Mouse (Mus musculus): ENCODE data around the gene Rngtt.
"Not testable (repeated sequence)": the region's sequence is repeated elsewhere in the genome, so short reads cannot be mapped to it uniquely, and the experiment has no call there.

The Rngtt gene

DNA sequence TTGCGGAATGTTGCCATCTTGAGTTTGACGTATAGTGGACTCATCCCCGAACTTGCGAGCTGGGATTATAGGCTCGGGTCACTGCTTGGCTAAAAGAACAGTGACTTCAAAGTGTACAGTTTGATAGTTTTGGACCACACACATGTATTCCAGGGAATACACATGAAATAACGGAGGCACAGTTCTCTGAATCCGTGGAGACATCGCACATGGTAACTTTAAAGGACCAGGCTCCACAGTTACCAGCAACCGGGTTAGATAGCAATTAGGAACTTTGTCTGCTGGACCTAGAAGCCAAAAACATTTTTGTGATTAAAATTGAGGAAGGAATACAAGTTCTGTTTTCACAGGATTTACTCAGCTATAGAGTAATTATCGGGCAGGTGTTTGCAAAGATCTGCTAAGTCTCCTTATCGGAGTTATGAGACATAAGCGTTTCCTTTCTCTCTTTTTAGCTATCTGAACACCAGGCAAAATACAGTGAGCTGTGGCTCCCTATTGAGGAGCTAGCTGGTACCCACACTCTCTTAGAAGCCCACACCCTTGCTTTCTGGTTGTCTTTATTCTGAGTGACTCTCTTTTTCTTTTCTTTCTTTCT is 828 bp downstream of the Rngtt start:
- DNase-seq (ENCODE audit: low spot score) = no peak

- not testable (repeated sequence) for DNase-seq (ENCODE audit: low spot score)
These were observed 4.0 kb downstream of the Rngtt start for GRCm38 (mm10) chr4:33314150-33314549.

DNA sequence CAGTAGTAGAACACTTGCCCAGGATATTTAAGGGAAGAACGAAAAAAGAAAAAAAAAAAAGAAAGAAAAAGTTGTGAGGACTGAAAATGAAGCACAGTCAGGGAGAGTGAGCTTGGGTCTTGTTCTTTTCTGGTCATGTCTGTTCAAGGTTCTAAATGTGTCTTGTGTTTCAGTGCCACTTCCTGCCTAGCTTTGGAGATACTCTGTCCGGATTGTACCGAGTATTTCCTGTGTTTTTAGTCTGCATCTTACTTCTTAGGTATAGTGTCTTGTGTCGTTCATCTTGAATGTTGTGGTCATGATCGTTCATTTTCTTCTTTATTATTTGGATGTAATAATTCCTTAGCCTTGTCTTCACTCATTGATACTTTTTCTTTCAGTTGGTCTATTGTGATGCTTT is 5.7 kb downstream of the Rngtt start:
- no peak for DNase-seq (ENCODE audit: low spot score)

- no peak for DNase-seq (ENCODE audit: low spot score)
These were observed 21.0 kb downstream of the Rngtt start for GRCm38 (mm10) chr4:33331147-33331546.

DNA sequence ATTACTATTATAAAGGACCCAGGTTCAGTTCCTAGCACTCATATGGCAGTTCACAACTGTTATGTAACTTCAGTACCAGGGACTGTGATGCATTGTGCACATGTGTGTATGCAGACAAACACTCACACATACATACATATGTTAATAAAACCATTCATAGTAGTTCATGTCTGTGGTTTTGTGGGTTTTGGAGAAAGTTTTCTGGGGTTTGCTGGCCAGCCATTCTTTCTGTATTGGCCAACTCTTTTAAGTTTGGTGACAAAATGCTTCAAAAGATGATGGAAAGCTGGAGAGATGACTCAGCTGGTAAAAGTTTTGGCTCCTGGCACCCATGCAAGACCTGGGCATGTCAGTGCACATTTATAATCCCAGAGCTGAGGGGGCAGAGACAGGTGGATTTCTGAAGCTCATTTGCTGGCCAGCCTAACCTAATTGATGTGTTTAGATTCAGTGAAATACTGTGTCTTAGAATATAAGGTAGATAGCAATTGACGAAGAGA is 22.9 kb downstream of the Rngtt start:
- DNase-seq (ENCODE audit: low spot score) = no peak

GRCm38 (mm10) chr4:33337999-33338398 is 27.9 kb downstream of the Rngtt start:
- DNase-seq (ENCODE audit: low spot score) = no peak

DNA sequence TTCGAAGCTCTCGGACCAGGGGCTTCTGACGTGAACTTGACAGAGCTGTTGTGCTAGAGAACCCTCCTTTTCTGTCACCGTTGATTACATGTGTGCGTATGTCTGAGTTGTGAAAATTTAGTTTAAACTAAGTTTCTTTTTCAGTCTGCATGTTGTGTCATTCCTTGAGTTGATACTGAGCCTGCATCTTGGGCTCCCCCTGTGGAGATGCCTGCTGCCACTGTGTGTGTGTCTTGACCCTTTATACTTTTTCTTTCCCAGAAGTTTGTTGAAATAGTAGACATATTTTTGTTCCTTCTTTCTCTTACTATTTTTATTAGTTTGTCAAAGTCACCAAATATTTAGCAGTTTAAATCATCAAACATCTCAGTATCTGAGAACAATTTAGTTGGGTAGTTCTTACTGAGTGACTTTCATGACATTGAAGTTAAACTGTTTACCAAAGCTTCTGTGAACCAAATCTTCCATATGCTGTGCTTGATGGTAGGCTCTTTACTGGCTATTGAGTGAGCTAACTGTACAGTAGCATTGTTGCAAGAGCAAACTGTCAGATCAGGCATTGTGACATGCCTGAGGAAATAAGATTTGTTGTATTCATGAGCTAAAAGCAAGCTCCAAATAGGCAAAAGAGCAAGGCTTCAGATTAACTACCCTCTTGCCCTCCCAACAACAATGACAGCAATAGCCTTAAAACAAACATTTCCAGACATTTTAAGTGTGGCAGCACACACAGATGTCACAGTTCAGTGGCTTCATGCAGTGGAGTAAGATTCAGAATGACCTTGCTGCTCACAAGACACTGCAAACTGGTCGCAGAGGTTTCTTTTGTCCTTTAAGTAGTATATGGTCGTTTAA is 33.0 kb downstream of the Rngtt start:
- DNase-seq (ENCODE audit: low spot score) = no peak

- DNase-seq (ENCODE audit: low spot score) = no peak
These were observed 33.6 kb downstream of the Rngtt start for GRCm38 (mm10) chr4:33343732-33344057.

DNA sequence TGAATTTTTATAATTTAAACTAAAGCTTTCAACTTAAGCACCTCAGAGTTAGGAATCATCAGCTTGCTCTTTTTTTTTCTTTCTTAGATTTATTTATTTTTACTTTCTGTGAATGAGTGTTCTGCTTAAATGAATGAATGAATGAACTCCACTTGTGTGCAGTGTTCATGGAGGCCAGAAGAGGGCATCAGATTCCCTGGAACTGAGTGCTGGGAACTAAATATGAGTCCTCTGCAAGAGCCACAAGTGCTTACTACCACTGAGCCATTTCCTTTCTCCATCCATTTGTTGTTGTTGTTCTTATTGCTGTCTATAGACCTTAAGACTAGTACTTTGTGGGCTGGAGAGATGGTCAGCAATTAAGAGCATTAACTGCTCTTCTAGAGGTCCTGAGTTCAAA is 53.3 kb downstream of the Rngtt start:
- DNase-seq (ENCODE audit: low spot score) = no peak

DNA sequence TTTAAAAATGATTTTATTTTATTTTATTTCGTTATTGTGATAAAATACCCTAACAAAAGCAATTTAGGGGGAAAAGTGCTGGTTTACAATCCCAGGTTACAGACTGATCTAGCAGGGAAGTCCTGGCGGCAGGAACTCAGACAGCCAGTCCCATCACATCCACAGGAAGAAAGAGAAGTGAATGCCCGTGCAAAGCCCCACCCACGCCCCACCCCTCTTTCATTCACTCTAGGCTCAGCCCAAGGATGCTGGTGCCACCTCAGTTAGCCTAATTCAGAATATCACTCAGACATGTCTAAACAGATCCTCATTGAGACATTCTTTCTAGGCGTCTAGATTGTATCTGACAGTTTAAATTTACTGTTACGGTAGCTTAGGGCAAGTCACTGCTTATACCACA is 64.8 kb downstream of the Rngtt start:
- no peak for DNase-seq (ENCODE audit: low spot score)

GRCm38 (mm10) chr4:33377642-33378041 is 67.5 kb downstream of the Rngtt start:
- no peak for DNase-seq (ENCODE audit: low spot score)

GRCm38 (mm10) chr4:33378894-33379293 is 68.8 kb downstream of the Rngtt start:
- no peak for DNase-seq (ENCODE audit: low spot score)

GRCm38 (mm10) chr4:33388899-33389298 is 78.8 kb downstream of the Rngtt start:
- DNase-seq (ENCODE audit: low spot score) = no peak

DNA sequence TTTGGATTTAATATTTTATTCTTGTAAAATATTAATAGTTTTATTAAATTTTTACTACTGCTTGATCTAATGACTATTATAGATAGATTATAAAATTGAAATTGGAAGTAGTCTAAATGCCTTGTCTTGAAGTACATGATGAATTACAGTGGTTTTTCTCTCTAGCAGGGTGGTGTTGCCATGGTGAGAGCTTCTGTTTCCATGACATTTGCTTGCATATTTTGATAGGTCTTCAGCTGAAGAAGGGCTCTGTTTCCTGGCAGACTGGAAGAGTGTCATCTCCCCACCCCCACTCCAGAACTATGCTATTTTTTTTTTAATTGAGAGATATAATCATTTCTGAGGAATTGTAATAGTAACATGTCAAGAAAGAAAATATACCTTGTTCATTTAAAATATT is 80.5 kb downstream of the Rngtt start:
- no peak for DNase-seq (ENCODE audit: low spot score)

- DNase-seq (ENCODE audit: low spot score) = no peak
These were observed 83.3 kb downstream of the Rngtt start for GRCm38 (mm10) chr4:33393437-33393836.

DNA sequence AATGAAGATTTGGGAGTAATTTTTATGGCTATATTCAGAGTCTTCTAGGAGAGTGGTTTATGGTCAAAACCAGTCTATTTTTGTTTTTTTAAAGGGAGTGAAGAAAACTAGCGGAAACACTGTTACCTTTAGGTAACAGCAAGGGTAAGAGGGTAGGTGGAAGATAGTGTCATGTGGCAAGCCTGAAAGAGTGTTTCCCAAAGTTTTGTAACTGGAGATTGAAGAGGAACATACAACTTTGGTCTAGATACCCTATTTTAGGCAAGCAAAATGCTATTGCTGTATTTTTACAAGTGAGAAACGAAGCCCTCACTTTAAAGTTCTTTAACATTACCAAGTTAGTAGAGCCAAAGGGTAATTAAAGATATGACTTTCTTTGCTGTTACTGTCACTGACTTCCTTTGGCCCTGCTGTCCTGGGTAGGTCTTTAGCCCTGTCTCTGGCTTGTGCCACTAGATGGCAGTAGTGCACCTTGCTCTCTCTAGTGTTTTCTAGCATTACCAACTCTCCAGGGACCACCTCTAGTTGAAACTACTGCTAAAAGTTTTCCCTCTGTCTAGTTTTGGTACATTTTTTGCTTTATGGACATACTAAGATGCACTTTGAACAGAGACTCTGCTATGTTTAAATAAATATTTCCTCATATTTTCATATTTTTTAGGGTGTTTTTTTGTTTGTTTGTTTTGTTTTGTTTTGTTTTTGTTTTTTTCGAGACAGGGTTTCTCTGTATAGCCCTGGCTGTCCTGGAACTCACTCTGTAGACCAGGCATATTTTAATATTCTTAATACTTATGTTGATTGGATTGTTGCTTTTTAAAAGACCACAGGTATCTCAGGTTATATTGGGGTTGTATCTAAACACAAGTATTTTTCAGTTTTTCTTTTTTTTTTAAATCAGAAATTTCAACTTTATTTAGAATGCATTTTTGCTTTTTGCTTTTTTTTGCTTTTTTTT is 86.4 kb downstream of the Rngtt start:
- DNase-seq (ENCODE audit: low spot score) = peak; percentile 70

GRCm38 (mm10) chr4:33405723-33406293 is 95.7 kb downstream of the Rngtt start:
- no peak for DNase-seq (ENCODE audit: low spot score)

DNA sequence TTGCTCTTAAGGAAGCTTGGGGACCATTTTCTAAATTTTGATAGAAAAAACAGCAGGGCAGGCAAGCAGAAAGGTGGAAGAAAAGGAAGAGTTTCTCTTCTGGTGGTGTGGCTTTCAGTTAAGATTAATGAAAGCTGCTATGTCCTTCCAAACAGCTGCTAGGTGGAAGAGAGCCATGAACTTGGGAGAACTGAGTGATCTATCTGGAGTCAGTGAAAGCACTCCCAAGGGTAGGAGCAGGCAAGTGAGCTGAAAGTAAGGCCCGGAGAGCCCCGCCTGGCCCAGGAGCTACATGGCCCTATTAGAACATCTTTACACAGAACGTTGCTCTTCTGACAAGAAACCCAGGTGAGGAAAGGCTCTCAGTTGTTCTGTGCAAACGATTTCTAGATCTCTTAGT is 103.7 kb downstream of the Rngtt start:
- DNase-seq (ENCODE audit: low spot score) = peak; percentile 4

GRCm38 (mm10) chr4:33414781-33415180 is 104.7 kb downstream of the Rngtt start:
- DNase-seq (ENCODE audit: low spot score) = no peak

- no peak for DNase-seq (ENCODE audit: low spot score)
These were observed 107.3 kb downstream of the Rngtt start for GRCm38 (mm10) chr4:33417391-33417790.

- DNase-seq (ENCODE audit: low spot score) = no peak
These were observed 109.5 kb downstream of the Rngtt start for GRCm38 (mm10) chr4:33419644-33420043.

DNA sequence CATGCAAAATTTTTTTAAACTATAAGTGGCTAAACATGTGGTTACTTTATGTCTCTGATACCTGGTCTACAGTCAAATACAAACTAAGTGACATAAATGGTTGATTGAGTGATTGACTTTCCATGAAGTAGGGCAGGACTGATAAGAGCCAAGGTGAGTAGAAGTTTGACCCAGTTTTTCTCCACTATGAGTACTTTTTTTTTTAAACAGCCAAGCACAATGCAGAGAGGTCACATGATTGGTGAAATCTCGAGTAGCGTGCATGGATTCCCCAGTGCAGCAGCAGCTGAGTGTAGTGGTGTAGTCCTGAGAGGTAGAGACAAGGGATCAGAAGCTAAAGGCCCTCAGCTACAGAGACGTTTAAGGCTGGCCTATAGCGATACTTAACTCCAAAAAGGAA is 118.7 kb downstream of the Rngtt start:
- no peak for DNase-seq (ENCODE audit: low spot score)
